Mouse (Mus musculus): Measurements from ENCODE around the gene Prlh.

The Prlh gene

DNA sequence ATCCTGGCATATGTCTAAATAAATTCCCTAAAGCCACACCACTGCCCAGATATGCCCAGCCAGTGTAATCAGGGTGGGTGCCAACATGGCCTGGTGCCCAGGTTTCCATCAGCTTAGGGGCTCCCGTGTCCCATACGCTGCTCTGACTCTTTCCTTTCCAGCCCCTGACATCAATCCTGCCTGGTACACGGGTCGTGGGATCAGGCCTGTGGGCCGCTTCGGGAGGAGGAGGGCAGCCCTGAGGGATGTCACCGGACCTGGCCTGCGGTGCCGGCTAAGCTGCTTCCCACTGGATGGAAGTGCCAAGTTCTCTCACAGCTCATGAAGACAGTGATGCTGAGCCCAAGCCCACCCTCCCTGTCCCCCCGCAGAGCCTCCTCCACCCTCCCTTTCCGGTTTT lies 780 bp downstream of the Prlh start:
- no peak for DNase-seq (ENCODE audit: low spot score in 2 of 2)

DNA sequence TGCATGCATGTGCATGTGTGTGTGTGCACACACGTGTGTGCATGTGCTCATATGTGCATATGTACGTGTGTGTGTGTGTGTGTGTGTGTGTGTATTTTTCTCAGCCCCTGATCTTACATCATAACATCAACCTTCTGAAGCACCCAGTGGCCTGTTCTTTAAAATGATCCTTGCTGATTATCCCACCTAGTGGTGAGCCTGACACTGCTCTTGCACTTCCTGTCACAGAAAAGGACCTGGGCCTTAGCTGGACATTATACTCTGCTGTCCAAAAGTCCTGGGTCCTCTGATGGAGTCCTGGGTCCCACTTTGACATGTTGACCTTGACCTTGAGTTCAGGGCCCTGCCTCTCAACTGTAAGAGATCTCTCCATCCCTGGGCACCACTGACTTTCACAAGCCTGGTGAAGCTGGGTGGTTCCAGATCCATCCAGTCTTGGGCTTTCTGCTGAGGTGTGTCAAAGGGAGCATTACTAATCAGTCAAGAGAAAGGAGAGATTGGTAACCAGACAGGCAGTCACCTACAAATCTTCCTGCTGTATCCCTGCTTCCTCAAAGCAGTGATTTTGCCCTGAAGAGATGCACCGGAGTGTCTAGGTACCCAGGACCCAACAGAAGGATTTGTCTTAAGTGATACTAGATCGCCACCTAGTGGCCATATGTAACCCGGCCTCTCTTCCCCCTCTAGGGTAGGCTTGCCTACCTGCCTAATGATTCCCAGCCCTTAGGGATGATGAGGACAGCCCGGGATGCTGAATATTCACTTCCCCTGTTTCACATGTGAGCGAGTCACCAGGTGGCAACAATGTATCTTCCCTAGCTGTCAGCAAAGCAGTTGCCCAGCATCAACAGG lies 3.6 kb downstream of the Prlh start:
- DNase-seq (ENCODE audit: low spot score in 2 of 2) = peak; percentile 67 to 79

DNA sequence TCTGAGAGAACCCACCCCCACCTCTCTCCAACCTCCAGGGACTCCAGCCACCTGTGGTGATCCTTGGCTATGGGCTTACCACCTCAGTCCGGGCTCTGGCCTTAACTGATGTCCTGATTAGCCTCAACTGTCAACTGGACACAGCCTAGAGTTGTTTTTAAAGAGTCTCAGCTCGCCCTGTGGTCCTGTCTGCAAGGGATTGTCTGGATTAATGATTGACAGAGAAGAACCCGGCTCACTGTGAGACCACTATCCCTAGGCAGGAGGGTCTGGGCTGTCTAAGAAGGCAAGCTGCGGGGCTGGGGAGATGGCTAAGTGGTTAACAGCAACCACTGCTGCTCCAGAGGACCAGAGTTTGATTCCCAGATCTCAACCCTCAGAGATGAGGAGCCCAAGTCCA lies 9.6 kb downstream of the Prlh start:
- DNase-seq (ENCODE audit: low spot score in 2 of 2) = no peak

DNA sequence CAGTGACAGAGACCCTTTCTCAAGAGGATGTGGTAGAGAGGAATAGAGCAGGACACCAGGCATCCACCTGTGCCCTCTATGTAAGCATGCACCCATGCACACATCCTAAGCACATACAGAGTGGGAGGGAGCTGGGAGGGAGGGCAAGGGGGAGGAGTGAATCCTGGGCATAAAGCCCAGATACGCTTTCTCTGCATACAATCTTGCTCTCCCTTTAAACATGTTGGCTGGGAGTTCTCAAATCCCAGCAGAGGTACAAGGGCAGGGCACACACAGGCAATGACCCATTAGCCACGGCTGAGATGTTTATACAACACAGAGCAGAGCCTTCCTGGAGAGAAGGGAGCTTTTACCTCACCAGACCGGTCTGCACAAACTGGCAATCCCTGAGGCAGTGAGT lies 10.1 kb downstream of the Prlh start:
- no peak for DNase-seq (ENCODE audit: low spot score in 2 of 2)

DNA sequence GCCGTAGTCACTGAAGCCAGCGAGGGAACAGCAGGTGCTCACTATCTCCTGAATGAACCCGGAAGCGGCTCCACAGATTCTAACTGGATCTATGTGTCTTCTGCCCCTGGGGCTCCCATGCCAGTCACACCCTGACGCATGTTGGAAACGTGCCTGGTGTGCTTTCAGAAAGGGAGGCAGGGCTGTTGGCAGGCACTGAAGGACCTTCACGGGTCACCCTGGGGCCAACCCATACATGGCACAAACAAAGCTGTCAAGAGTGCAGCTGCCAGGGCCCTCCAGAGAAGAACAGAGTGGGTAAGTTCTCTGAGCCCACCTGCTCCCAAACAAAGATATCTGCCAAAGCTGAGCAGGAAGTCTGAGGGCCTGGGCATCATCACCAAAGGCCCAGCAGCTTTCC lies 14.7 kb downstream of the Prlh start:
- DNase-seq (ENCODE audit: low spot score in 2 of 2) = no peak

DNA sequence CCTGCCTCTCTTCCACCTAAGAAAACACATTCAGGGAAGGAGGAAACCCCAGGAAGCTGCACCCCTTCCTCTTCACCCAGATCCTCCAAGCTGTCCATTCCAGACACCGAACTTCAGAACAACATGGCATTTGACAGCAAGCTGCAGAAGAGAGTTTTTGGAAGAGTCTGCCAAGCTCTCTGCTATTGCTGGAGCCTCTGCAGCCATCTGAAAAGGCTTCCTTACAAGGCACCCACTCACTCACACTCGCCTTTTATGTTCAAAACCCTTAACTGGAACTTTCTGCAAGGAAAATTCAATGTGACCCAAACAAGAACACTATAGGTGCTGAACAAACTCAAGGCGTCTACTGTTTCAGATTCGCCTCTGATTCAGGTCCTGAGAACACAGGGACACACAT lies 15.7 kb downstream of the Prlh start:
- DNase-seq (ENCODE audit: low spot score in 2 of 2) = peak in 1 of 2 experiments; percentile 31

DNA sequence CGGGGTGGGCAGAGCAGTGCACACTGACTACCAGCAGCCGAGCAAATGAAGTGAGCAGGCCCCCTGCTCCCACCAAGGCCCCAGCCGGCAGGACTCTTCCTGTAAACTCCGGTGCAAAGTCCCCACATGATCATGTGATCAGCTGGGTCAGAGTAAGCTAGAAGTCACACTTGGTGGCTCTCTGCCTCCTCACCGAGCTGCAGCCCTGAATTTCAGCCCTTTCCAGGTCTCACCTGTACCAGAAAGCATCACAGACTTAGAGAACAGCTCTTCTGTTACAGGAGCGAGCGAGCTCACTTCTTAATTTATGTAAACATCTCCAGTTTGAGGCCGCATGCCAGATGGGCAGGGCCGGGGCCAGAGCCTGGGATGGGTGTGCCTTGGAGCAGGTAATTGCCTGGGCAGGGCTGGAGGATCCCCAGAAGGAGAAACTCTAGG lies 16.5 kb downstream of the Prlh start, which contains the start of gene Rab17:
TSS of gene Rab17 (minus strand) at position 315 of the 438 bp plus-strand sequence.
- peak in 1 of 2 experiments; percentile 16 for DNase-seq (ENCODE audit: low spot score in 2 of 2)

DNA sequence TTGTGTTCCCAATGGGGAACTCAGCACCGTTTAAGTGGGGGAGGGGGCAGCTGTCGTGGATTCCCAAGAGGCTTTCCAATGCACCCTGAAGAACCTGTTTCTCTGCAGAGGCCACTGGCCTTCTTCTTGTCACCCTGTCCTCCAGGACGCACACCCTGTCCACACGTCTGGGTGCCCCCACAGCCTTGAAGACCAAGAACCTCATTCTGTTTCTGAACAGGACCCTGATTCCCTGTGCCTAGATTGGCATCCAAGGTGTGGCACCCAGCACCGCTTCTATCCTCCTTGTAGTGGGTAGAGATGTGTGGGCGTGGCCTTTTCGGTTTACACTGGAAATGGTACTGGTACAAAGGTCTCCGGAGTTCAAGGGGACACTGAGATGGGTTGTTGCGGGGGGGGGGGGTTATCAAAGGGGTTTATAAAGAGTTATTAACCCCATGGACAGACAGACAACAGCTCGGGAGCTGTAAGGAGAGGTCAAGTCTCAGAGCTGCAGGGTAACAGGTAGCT lies 17.0 kb downstream of the Prlh start:
- no peak for DNase-seq (ENCODE audit: low spot score in 2 of 2)

DNA sequence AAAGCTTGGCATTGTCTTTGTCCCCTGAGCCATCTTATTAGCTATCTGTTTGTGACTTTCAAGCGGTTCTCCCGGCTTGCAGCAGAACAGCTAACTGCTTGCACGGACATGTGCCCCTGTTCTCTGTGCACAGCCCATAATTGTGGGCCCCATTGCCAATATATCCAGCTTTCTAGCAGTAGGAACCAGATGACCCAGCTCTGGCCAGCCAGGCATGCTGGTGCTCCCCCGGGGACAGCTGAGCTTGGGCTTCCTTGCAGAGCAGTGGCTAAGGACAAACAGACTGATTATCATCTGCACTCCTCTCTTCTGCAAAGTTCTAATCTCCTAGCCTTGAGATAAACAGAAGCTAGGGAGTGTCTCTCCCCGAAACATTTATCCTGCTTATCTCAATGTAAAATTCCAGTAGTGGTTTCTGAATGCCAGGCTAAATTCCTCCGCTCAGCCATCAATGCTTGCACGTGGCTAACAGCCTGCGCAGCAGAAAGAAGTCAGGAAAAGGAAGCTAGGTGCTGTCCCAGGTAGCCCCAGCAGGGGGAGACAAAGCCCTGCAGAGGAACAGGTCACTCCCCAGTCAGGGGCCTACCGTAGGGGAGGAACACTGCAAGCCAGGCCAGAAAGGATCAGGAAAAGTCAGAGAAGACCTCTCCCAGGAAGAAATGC lies 20.1 kb downstream of the Prlh start:
- DNase-seq (ENCODE audit: low spot score in 2 of 2) = peak; percentile 92 to 96

DNA sequence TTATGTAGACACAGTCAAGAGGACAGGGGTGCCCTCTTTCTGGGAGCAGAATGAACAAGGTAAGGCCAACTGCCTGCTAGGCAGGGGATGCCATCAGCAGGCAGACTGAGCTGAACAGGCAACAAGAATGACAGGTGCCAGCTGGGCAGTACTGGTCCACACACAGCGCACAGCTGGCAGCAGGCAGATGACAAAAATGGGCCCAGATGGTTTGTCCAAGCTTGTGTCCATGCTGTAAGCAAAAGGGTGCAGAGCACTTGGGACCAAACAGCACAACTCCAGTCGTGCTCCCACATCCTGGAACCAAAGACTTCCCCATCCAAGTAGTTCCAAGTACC lies 20.6 kb downstream of the Prlh start:
- no peak for DNase-seq (ENCODE audit: low spot score in 2 of 2)

DNA sequence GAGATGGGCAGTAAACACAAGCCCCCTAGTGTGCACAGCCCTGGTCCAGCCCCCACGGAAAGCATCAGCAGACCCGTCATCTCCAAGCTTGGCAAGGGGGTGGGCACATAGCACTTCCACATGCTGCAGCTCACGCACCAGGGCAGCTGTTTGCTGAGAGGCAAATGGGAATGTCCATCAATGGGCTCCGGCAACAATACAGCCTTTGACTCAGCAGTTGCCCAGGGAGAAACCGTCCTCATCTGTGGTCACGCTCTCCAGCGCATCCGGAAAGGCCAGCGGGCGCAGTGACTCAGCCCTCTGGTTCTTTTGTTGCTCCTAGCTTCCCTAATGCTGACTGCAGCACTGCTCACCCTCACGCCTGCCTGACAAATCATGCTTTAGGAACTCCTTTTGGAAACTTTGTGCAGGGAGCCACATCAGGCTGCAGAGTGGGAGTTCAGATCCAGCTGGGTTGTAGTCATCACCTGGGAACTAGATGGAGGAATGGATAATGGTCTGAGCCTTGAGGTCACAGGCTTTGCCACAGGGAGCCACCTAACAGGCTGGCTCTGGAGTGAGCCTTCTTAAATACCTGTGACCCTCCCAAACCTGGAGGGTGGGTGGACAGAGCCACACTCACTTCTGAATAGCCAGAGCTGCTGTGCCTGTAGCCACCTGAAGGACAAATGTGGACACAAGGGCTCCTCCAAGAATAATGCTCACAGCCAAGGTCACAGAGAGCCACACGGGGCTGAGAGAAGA lies 22.2 kb downstream of the Prlh start:
- peak; percentile 78 to 84 for DNase-seq (ENCODE audit: low spot score in 2 of 2)

DNA sequence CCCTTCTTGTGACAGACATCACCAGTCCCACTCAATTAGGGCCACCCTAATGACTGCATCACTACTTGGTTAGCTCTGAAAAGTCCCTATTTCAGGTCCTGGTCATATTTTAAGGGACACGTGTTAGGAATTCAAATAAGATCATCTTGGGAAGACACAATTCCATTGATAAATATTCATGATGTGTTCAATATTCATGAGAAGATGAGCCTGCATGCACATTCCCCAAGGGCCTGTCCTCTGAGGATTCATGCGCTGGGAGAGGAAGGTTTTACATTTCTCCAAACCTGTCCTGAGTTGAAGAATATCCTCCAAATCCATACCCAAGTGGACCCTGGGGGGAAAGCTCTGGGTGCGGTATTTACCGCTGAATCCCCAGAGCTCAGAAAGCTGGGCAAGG lies 23.1 kb downstream of the Prlh start:
- DNase-seq (ENCODE audit: low spot score in 2 of 2) = peak in 1 of 2 experiments; percentile 24

DNA sequence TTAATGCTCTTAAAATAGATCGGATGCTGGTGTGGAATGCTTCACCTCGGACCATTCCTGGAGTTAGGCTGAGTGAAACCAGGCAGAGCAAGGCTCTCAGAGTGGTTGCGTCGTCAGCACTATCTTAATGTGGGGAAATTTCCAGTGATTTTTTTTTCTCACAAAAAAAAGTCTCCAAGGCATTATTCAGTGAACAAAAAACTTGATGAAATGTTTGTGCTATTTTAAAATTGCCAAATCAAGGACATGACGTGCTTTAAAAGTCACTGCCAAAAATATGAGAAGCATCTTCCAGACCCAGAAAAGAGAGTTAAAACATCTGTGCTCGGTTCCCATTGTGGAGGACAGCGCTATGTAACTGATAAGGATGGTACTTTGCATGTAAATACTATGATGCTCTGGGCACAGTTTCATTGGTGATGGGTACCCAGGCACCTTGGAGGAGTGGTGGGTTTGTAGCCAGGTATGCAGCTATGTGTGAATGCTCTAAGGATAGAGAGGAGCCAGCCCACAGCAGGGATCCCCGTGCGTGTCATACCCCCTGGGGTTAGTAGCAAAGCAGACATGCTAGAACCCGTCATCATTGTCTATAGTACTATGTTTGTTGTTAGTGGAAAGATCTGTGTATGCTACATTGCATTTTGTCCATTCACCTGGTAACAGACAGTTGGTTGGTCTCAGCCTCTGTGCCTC lies 27.9 kb downstream of the Prlh start:
- peak in 1 of 2 experiments; percentile 34 for DNase-seq (ENCODE audit: low spot score in 2 of 2)

DNA sequence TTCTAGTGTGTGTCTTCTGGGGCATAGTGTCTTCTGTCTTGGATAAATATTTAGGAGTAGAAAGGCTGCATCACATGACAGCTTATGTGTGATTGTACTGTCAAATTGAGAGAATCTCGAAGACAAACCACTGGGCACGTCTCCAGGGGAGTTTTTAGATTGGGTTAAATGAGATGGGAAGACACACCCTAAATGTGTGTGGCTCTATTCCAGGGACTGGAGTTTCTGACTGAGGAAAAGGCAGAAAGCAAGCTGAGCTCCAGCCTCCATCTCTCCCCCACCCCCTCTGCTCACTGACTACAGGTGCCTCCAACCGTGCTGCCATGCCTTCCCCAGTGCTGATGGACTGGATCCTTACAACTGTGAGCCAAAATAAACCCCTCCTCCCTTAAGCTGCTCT lies 28.4 kb downstream of the Prlh start:
- DNase-seq (ENCODE audit: low spot score in 2 of 2) = peak in 1 of 2 experiments; percentile 57

DNA sequence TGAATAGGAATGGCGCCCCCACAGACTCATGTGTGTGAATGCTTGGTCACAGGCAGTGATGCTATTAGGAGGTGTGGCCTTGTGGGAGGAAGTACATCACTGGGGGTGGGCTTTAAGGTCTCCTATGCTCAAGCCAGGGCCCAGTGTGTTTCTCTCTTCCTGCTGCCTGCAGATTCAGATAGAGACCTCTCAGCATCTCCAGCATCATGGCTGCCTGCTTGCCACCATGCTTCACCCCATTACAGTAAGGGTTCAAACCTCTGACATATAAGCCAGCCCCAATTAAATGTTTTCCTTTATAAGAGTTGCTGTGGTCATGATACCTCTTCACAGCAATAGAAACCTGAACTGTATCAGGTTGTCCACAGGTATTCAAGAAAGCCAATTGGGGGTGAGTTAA lies 43.0 kb downstream of the Prlh start:
- DNase-seq (ENCODE audit: low spot score in 2 of 2) = peak in 1 of 2 experiments; percentile 5

DNA sequence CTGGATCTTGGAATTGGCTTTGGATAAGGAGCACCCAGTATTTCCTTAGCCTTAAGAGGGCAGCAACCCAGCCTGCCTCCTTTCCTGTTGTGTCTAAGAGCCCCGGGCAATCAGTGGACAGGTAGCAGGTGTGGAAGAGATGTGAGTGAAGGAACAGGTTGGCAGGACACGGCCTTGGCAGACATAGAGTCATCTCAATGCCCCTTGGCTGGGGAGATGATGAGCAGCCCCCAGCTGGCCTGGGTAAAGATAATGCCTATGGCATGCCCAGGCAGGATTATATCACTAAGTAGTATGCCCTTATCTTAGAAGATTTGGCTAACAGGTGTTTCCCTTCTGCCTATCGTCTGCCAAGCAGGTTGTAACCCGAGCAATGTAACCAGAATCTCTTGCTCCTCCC lies 44.2 kb downstream of the Prlh start:
- peak in 1 of 2 experiments; percentile 18 for DNase-seq (ENCODE audit: low spot score in 2 of 2)

DNA sequence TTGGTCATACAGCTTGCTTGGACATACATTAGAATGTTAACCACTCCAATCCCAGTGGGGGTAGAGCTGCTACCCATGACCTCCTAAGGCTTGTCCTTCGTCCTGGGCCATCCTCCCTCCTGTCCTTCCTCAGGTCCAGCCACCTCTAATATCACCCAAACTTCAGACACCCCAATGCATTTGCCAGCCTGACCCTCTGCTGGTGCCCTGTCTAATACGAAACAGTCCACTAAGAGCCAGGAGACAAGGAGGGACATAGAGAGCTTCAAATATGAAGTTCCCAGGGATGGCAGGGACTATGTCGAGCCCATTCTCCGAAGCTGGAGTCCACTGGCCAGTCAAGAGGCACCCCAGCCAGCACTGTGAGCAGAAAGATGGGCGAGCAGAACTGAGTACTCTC lies 44.7 kb downstream of the Prlh start:
- DNase-seq (ENCODE audit: low spot score in 2 of 2) = peak in 1 of 2 experiments; percentile 14

DNA sequence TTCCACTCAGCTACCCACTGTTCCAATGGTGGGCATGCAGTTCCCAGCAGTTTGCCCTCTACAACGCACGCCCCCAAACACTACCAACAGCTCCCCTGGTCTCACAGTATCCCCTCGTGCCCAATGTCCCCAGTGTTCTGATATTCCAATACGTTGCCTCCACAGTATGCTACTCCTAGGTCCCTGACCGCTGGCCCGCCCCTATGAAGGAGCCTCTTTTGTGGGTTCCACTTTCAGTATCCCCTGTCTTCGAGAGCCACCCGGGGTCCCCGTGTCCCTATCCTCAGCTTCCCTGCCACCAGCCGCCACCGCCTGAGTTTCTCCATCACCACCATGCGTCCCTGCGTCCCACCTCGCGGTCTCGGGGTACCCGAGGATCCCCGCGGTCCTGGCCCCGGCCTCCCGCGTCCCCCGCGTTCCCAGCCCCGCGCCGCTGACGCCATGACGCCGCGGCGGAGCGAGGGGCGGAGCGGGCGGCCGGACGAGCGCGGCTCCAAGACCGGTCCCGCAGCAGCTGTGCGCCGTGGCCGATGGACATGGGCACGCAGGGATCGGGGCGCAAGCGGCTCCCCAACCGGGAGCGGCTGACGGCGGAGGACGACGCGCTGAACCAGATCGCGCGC lies 45.5 kb downstream of the Prlh start, which contains the start of gene Lrrfip1:
TSS of gene Lrrfip1 (plus strand) at position 470 of the 623 bp plus-strand sequence.
- peak; percentile 66 to 76 for DNase-seq (ENCODE audit: low spot score in 2 of 2)

DNA sequence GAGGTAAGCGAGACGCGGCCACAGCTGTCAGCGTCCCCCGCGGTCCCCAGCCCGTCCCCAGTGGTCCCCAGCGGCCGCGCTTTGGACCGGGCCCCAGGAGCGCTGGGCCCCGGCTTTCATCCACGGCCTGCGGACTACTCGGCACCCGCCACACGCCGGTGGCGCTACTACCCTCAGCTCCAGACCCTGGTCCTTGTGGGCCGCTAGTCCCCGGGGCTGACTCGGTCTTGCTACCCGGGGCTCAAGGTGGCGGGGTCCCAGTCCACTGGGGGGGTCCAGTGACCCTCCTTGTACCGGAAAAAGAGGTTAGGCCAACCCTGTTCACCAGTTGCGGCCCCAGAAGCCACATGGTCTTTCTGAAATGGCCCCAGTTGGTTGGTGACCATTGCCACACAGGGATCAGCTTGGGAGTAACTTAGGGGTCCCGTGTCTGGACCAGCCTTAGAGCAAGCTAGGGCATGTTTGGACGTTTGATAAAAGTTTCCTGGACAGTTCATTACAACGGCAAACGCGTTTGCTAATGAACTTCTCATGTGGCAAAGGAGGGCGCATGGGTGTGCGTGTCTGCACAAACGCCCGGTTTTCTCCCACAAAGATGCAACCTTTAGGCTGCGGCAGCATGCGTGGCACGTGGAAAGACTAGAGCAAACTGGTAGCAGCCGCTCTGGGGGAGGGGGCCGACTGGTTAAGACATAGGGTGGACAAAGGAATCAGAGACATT lies 46.1 kb downstream of the Prlh start:
- peak; percentile 60 to 68 for DNase-seq (ENCODE audit: low spot score in 2 of 2)

DNA sequence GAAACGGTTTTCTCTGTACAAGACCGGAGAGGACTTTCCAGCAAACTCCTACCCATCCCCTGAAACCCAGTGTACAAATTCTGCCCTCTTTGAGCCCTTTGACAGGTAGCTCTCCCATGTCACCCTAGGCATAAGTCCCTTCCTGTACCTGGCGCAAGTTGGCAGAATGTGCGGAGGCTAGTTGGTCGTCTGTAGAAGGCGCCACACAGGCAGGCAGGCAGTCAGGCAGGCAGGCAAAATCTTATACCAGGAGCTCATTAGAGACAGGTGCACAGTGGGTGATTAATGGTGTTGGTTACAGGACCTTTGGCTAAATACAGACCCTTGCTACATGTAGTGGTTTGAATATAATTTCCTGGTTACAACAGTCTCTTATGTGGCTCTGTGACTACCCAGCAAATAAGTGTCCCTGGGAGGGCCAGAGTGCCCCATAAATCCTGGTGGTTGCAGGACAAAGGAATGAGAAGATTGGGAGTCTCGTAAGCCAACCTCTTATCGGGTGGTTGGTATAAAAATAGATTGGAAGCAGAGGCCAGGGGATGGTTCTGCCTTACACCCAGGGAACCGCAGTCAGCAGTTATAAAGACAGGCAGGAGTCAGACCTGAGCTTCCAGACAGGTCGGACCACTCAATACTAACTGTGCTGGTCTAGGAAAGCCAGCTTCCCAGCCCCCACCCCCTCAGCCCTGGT lies 47.1 kb downstream of the Prlh start:
- peak in 1 of 2 experiments; percentile 25 for DNase-seq (ENCODE audit: low spot score in 2 of 2)
